Comparison of ENCODE assay signal across 14 mouse cellular contexts in the genomic region with DNA sequence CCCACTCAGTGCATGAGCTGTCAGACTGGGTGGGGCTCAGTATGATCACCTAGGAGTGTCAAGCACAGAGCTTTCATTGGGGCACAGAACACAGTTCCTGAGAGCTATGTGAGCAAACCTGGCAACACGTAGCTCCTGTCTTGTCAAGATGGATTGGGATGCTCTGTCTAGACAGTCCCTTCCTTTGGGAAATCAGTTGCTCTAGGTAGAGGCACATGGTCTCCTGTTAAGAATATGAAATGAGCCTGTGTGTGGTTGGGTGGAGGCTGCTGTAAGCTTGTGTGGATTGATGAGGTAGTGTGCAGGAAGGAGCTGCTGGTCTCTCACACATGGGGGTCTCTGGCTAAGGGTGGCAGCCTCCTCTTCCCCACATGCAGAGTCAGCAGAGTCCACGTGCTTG. TPM values are rescaled to one million over a fixed set of nuclear protein-coding genes. Genes with fewer than 3 reads are reported as not detected.
DNase-seq lines count a peak whose midpoint lies in the region; ATAC-seq and TF ChIP-seq lines count a peak whose summit lies in the region.
"Had no signal": no experiment of that assay in that cellular context is flagged by ENCODE, and none has a peak within 500 bp of the region (broad histone marks: within the 10 kb centered on the region; RNA-seq: fewer than 3 reads in every experiment).

No protein-coding gene starts in this region.

- no peak overlapping the region for H3K4me3 ChIP-seq in embryonic facial prominence, embryonic 14.5 days (ENCODE audit: low read depth, low read length)
- no peak overlapping the region for H3K4me3 ChIP-seq in intestine, postnatal 0 days (ENCODE audit: low read depth, low read length)

- no peaks in the 10 kb centered on the region for H3K36me3 ChIP-seq in embryonic facial prominence, embryonic 14.5 days (ENCODE audit: control insufficient read depth, insufficient read depth, low read length)
- no peaks in the 10 kb centered on the region for H3K36me3 ChIP-seq in intestine, postnatal 0 days (ENCODE audit: control insufficient read depth, insufficient read depth)

- WGBS in embryonic facial prominence, embryonic 14.5 days, result 26% methylated on average over 2 of the region's 2 CpGs
- 37% methylated on average over 2 of the region's 2 CpGs for WGBS in intestine, postnatal 0 days

- H3K4me1 ChIP-seq in embryonic facial prominence, embryonic 14.5 days (ENCODE audit: control insufficient read depth, insufficient read depth, low read length), result peaks cover 33% of the 10 kb centered on the region
- H3K4me1 ChIP-seq in intestine, postnatal 0 days (replicated peaks; ENCODE audit: control insufficient read depth, insufficient read depth, low read length), result peaks cover 3% of the 10 kb centered on the region; the same call in 1 of the 2 replicates

- ATAC-seq in embryonic facial prominence, embryonic 14.5 days (ENCODE audit: low read depth), result peak; percentile 7; the same call in 1 of the 2 replicates
- ATAC-seq in intestine, postnatal 0 days, result 0 out of 2 replicates have a peak, but pooled peaks have one; percentile 42

- H3K9me3 ChIP-seq in embryonic facial prominence, embryonic 14.5 days (ENCODE audit: control insufficient read depth, low read length), result no peaks in the 10 kb centered on the region
- no peaks in the 10 kb centered on the region for H3K9me3 ChIP-seq in intestine, postnatal 0 days (ENCODE audit: control insufficient read depth)

- H3K27ac ChIP-seq in embryonic facial prominence, embryonic 14.5 days (replicated peaks; ENCODE audit: low read depth, low read length), result peak overlapping the region; percentile 97
- H3K27ac ChIP-seq in intestine, postnatal 0 days (ENCODE audit: low read depth, low read length), result no peak overlapping the region
- H3K27ac ChIP-seq: kidney, postnatal 0 days had no signal

- no peak overlapping the region for H3K9ac ChIP-seq in embryonic facial prominence, embryonic 14.5 days (ENCODE audit: low read depth, low read length)
- no peak overlapping the region for H3K9ac ChIP-seq in intestine, postnatal 0 days (ENCODE audit: low read depth, low read length)
- H3K9ac ChIP-seq: lung, embryonic 14.5 days had no signal

- peak; percentile 88 for DNase-seq in heart, adult 11 months
- no peak for DNase-seq in heart, adult 18-20 months
- DNase-seq in 3T3-L1 (ENCODE audit: low read depth, low spot score), result peak; percentile 25
- DNase-seq in embryonic facial prominence, embryonic 14.5 days (ENCODE audit: low spot score), result no peak
- no peak for DNase-seq in right cerebral cortex, postnatal 4 days
- no peak for DNase-seq in kidney, postnatal 25 days
- no peak for DNase-seq in layer of hippocampus, adult 8-10 months (ENCODE audit: low spot score in 2 of 2)
- DNase-seq: adrenal gland, postnatal 14 days; cerebellum, adult 8-10 months; gastrocnemius, postnatal 25 days; heart, postnatal 10 days; lung, embryonic 14.5 days had no signal

- no peak overlapping the region; the same call in 1 of the 2 replicates for H3K4me2 ChIP-seq in embryonic facial prominence, embryonic 14.5 days (ENCODE audit: low read depth, low read length)
- H3K4me2 ChIP-seq in intestine, postnatal 0 days (replicated peaks; ENCODE audit: low read depth), result no peak overlapping the region
- H3K4me2 ChIP-seq: lung, embryonic 14.5 days had no signal

- no peak for TF ChIP-seq CTCF in intestine, postnatal 0 days (IDR thresholded peaks at IDR 0.05; ENCODE audit: low read depth)

- no peaks in the 10 kb centered on the region for H3K27me3 ChIP-seq in embryonic facial prominence, embryonic 14.5 days (replicated peaks; ENCODE audit: control insufficient read depth, insufficient read depth, low read length)
- no peaks in the 10 kb centered on the region for H3K27me3 ChIP-seq in intestine, postnatal 0 days (replicated peaks; ENCODE audit: control insufficient read depth, insufficient read depth, low read length)

RNA-seq across cellular contexts. Expression of gene Rab30, which starts 34.3 kb away (rescaled TPM):
- 10 to 100 TPM; 22.0 to 23.3 TPM for total RNA-seq in heart, adult 18-20 months (2021)
- 21.3 and 25.8 TPM in 2 replicates for polyA plus RNA-seq in embryonic facial prominence, embryonic 14.5 days (2014; fragmentation: Nextera tagmentation; extraction: Ambion mirVana)
- 328 and 422 TPM in 2 replicates for polyA plus RNA-seq in intestine, postnatal 0 days (2015; fragmentation: Nextera tagmentation; extraction: Ambion mirVana)
- total RNA-seq in layer of hippocampus, adult 8-10 months (2022), result 10 to 100 TPM; 37.0 to 42.0 (median 40.7) TPM

Comparison
In these comparisons a context has a peak if more than half of its experiments do, and no peak if none do; other contexts are left out.
1. DNase-seq: peak in heart, adult 11 months (single experiment) and 3T3-L1 (single experiment); none in heart, adult 18-20 months (0 of 2), embryonic facial prominence, embryonic 14.5 days (single experiment), right cerebral cortex, postnatal 4 days (single experiment), kidney, postnatal 25 days (0 of 2) and layer of hippocampus, adult 8-10 months (0 of 2).